Mouse (Mus musculus) kidney, adult 9 months (tissue): Measurements from ENCODE around the gene Nme7.
A peak's percentile ranks its signal among the peaks of the same experiment; 100 is the strongest.

Source experiments
- DNase-seq: peaks from one replicate; pipeline ENCODE4 v3.0.0; 2022

Gene Nme7

DNA sequence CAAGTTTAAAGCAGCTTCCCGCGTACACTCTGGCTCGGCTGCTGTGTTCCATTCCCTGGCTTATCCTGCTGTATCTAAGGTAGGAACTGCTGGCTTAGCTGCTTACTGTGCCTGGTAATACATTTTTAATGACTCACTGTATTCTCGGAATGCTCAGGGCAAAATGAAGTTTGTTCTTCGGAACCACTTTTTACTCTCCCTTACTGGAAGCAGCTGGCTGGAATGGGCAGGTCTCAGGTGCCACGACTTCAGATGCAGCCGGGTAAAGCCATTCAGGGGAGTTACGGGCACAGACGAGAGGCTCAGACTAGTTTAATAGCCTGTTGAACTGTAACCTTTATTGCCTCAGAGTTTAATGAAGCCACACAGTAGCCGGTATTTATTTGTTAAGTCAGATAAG, 17.5 kb downstream of the Nme7 start:
- DNase-seq = peak; percentile 86

DNA sequence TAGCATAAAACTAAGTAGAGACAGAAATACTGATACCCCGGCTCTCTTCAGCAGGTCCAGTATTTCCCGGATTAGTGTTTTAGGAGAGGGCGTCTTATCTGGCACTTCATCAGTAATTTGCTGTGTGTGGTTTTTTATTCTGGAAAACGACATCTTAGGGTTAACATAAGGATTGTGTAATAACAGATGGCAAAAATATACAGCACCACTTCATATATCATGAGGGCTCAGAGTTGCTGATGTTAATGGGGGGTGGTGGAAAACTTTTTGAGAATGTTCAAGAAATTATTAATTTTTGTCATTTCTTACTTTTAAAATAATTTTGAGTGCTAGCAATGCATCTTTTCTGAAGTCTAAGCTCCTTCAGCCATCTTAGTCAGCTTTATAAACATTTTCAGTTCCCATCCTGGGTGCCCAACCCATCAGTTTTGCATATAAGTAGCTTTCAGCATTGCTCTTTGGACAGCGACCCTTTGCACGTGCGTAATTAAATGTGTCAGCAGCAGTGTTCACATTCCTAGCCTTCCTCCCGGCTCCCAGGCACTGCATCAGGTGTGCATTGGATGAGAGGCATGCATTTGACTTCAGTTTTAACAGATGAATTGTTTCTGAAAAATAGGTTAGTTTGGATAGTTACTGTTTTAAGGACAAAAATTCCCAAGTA, 19.2 kb downstream of the Nme7 start:
- DNase-seq = no peak

GRCm38 (mm10) chr1:164324221-164324620, 20.3 kb downstream of the Nme7 start:
- no peak for DNase-seq

DNA sequence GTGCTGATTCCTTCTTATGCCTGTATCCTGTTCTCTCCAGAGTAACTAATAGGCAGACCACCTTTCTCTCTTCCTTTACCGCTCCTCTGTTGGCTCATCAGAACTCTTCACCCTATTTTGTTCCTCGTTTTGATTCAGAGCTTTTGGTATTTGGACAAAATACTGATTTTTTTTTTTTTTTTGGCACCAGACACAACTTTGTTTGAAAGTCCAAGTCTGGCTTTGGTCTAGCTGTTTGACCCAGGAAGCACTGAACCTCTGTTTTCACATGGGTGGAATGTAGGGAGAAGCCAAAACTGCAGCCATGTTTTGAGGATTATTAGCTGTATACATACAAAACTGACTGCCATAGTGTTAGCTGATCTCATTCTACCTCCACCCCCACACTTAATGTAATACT, 21.0 kb downstream of the Nme7 start:
- peak; percentile 50 for DNase-seq

DNA sequence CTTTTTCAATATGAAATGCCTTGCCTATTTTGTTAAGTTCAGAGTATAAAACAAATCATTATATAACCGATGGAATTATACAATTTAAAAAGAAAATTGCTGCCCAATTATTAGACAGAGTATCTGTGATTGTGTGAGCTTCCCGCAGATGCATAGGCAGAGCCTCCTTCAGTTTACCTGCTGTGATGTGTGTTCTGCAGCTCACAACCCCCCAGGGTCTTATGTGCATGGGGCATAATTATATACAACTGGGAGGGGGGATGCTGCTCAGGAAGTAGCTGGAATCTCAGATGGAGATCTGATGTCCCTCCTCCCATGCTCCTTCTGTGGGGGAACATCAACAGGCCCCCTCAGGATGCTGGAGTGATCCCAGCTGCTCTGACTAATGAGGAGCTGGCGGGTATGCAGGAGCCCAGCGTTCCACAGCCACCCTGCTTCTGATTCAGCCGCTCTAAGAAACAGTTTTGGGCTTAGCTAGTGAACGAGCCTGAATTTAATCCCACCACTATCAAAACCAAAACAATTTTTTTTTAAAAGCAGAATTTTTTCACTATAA, 22.8 kb downstream of the Nme7 start:
- DNase-seq = no peak

- DNase-seq = no peak
These were observed 23.8 kb downstream of the Nme7 start for GRCm38 (mm10) chr1:164327764-164328163.

GRCm38 (mm10) chr1:164332559-164332958, 28.6 kb downstream of the Nme7 start:
- no peak for DNase-seq

DNA sequence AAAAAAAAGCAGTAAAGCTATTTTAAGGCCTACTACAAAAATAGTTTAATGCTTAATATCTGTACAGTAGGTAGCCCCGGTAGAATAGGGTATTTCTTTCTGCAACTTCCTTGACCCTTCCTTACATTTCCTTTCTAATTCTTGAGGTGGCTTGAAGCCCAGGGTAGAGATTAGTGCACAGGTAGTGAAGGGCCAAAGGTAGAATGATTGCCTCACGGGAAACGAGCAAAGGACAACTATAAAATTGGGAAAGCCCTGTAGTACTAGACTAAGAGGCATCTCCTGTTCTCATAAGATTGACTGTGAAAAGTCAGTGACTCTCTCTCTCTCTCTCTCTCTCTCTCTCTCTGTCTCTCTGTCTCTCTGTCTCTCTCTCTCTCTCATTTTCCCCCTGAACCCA, 31.5 kb downstream of the Nme7 start:
- DNase-seq = no peak

GRCm38 (mm10) chr1:164335846-164336245, 31.9 kb downstream of the Nme7 start:
- DNase-seq = no peak

- peak; percentile 60 for DNase-seq
These were observed 38.2 kb downstream of the Nme7 start for GRCm38 (mm10) chr1:164342161-164342560.

GRCm38 (mm10) chr1:164353443-164353842, 49.5 kb downstream of the Nme7 start:
- no peak for DNase-seq

- no peak for DNase-seq
These were observed 54.1 kb downstream of the Nme7 start for GRCm38 (mm10) chr1:164357995-164358394.

DNA sequence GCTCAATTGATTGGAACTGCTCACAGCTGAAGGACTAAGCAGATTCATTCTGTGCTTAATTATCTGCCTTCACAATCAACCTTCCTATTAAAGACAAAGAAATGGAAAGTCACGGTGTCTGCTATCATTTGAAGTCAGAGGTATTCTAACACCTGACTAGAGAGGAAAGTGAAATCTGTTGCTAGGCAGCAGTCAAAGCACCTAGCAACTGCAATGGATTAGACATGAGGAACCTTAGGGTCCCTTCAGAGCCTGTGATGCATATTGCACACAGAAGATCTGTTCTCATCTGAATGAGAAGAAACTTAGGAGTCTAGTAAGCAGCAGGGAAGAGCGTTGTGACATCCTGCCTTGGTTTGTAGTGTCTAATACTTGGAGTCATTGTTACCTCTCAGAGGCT, 58.1 kb downstream of the Nme7 start:
- no peak for DNase-seq

DNA sequence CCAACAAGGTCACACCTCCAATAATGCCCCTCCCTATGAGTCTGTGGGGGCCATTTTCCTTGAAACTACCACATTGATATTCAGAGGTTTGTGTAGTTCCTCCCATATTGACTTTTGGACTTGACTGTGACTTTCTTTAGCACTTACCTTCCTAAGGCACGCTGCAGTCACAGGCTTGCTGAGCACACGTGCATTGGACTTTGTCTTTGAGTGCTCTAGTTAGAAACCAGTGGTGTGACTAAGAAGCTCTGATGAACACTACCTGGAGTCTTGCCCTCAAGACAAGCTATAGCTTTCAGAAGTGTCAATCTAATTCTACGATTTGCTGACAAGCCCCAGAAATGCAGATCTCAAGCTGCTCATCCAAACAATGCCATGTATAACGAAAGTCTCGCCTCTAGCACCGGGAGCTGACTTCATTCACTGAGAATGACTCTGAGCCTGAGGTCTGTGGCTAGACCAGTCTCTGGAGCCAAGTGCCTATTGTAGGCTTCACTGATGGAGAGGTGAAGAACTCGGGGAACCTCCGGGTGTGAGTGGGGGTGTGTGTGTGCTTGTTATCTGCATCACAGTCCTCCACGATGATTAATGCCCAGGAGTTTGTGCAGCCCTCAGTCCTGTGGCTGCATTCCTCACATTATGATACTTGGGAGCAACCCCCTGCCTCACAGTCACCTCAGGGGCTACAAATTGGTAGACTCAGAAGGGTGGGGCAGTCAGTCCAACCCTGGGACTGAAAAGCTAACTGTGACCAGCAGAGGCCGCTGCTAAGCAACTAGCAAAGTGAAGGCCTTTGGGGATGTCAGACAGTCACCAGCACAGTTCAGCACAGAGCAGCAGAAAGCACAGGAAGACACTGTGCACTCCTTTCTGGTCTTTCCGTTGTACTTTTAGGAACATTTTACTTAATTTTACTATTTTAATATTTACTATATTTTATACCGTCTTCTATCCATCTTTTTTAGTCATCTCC, 62.5 kb downstream of the Nme7 start:
- DNase-seq = peak; percentile 91

DNA sequence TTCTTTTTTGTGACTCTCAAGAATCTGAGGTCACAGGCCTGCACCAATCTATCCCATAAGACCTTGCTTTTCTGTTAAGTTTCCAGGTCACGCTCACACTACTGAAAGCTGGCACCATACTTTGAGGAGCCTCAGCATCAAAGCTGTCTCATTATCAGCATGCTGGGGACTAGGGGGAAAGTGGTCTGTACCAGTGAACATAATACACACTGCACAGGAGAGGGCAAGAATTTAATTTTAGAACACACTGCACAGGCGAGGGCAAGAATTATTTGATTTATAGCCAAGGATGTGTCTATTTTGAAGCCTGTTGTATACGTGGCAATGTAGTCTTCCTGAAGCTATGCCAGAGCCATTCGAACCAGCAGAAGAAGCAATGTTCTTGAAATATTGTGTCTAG, 64.2 kb downstream of the Nme7 start:
- no peak for DNase-seq

DNA sequence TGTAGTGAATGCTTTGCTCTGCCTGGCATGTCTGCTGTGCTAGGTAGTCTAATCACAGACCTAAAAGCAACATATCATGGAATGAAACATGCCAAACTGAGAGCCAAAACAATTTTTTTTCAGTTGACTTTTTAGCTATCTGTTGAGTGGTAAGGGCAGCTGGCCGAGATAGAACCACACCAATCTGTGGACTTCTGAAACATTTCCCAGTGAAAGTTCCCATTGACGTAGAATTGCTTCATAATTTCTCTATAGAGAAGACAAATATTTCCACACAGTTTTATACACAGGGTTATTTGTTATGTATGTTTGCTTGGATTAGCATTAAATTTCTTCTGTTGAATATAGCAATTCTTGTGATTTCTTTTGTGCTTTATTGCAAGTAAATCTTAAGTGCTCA, 65.9 kb downstream of the Nme7 start:
- DNase-seq = no peak

DNA sequence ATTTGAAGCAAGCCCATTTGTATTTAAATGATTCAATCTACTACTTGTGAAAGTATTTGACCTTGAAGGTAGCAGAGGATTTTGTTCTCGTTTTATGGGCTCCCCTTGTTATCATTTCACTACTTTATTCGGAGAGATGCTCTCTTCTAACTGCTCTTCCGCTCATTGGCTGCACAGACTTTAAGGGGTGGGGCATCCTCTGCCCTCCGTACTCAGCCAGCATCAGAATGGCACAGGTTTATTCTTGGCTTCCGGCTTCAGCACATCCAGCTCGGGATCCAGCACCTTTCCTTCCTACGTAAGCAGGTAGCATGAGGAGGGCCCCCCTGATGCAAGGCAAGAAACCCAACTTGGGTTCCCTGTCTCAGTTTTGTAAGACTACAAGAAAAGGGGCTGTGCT, 69.1 kb downstream of the Nme7 start:
- peak; percentile 40 for DNase-seq

- DNase-seq = no peak
These were observed 70.1 kb downstream of the Nme7 start for GRCm38 (mm10) chr1:164374020-164374419.

DNA sequence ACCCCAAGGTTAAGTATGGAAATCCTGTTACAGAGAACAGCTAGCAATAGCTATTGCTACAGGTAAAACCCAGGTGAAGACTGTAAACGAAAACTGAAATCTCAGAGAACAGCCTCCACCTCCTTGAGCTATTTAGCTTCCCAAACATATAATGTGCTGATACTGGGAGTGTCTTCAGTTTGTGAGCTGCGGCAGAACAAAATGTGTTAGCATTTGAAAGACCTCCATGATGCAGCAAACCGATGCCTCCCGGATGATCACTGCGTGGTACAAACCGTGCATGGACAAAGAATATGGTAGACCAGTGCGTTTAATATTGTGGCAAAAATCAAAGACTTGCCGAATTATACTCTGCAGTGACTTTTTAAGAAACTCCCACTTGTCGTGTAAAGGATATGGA, 71.7 kb downstream of the Nme7 start:
- no peak for DNase-seq

GRCm38 (mm10) chr1:164376761-164377487, 73.0 kb downstream of the Nme7 start:
- no peak for DNase-seq

DNA sequence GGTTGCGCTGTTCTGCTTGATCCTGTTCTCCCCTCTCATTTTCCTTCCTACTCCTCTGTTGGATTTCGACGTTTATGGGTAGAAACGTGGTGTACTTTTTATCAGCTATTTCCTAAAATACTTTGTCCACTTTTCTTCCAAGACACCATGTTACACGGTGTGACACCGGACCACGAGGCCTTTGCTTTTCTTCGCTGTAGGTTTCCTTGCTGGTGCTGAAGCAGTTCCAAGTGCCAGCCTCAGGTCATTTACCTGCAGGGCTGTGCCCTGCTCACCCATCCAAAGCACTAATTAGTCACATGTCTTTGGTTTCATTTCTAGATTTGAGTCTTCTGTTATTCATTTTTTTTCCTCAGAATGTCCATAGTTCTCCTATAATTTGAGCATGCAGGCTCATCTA, 79.7 kb downstream of the Nme7 start:
- peak; percentile 80 for DNase-seq

- no peak for DNase-seq
These were observed 80.4 kb downstream of the Nme7 start for GRCm38 (mm10) chr1:164384354-164384753.

DNA sequence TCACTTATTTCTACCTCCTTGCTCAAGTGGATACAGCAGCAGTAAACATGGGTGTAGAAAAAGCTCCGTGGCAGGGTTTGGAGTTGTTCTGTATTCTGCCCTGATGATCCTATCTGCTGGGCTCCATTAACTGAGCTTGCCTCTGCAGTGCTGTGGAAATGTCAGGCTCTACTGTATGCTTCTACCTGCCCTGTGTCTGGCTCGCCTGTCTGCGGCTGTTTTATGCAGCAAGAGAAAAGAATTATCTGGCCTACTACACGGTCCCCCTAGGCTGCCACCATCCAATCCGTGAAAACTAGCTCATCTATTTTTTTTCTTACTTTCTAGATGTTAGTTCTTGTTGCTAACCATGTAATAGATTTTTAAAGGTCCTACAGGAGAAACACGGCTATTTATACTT, 81.1 kb downstream of the Nme7 start:
- no peak for DNase-seq
